Mouse (Mus musculus) testis, postnatal 10 days (tissue): ENCODE data around the gene St8sia4.
A peak's percentile ranks its signal among the peaks of the same experiment; 100 is the strongest.

Source experiments
- DNase-seq: peaks from one replicate; pipeline ENCODE4 v3.0.0; 2021; ENCODE audit warnings: low spot score

The St8sia4 gene

DNA sequence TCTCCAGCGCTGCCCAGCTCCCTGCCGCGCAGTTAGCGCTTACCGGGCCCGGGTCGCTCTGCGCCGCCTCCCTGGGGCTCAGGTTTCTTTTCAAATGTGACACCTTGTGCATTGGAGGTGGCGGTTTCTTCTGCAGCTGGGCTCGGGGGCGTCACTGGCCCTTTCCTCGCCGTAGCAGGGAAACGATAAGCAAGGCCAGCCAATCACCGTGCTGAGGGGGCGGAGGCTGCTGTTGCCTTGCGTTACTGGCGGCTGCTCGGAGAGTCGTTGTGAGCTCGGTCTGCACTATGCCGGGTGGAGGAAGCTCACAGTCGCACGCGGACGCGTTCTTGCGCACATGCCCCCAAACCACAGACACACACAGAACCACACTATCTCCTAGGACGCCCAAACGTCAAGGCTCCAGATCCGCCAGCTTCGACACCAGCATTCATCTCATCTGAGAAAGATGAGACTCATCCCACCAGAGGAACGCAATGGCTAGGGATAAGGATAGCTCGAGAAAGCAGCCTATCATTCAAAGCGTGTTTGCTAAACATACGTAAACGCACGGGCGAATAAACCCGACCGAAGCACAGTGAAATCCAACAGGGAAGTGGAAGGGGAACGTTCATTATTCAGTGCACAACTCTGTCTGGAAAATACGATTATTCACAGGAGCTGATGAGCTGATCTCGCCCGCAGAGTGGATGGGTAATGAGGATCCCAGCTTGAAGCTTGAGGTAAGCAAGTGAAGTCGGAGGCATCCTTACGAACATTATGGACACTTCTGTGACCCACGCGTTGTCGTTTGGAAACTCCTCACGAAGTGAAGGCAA, at the start of gene St8sia4:
TSS of gene St8sia4 (minus strand) at position 137 of the 818 bp plus-strand sequence.
- DNase-seq: peak; percentile 62

DNA sequence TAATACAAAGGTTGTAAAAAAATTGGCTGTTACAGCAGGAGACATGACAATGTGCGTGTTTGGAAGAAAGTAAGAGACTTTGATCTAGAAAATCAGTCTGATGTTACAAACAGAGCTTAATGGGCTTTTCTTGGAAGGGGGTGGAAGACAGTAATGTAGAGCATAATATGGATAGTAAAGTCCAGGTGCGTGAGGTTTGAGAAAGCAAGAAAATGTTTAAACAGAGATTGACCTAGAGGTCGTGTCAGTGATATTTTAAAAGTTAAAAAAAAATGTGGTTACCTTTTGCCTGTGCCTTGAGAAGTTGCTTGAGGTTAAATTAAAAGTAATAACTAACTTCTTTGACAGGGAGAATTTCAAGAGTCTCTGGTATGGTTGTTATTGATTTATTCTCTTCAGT, 41.8 kb upstream of the St8sia4 start:
- no peak for DNase-seq

DNA sequence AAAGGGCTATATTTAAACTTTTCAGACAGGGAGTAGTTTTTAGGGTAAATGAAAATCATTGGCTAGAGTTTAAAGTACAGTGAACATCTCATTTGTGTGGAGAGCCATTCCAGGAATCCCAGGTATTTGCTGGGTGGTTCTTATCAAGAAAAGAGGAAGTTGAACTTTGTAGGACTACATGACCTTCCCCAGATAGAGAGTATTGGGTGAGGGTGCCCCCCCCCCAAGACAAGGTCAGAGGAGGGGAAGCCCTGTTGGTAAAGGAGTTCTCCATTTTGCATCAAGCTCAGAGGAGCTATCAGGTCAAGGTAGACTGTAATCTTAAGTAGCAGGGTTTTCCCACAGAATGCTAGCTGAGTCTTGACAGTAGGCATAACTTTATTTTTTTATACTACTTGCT, 32.5 kb upstream of the St8sia4 start:
- no peak for DNase-seq

DNA sequence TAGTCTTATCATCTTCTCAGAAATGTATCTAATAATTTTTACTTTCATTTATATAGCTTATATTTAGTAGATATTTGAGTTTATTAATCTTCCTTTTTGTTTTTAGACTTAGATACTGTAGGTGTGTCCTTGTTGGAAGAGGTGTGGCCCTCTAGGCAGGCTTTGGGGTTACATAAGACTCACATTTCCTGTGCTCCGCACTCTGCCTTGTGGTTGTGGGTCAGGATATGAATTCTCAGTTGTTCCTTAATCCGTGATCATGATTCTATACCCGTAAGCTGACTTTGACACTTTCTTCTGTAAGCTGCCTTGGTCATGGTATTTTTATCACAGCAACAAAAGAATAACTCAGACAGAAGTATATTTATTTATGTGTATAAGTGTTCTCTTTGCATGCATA, 6.7 kb upstream of the St8sia4 start:
- no peak for DNase-seq

DNA sequence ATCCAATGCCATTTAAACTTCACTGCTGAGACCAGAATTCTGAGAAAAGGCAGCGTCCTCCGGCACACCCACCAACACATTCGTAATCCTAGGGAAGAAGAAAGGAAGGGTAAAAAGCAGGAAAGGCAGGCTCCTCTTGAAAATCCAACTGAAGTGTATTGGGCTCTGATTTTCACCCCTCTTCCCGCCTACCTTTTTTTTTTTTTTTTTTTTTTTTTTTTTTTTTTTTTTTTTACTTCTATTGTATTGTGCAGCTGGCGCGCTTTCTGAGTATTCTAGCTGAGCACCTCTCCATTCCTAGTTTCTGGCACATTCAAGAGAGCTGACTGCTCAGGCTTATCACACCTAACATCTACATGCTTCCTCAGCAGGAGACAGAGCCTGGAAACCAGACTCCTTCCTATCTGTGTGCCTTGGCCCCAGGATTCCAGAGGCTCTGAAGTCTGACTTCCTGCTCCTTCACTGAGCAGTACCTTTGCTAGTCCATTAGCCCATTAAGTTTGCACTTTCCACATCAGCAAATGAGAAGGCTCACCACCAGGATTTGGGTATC, 958 bp upstream of the St8sia4 start:
- no peak for DNase-seq

DNA sequence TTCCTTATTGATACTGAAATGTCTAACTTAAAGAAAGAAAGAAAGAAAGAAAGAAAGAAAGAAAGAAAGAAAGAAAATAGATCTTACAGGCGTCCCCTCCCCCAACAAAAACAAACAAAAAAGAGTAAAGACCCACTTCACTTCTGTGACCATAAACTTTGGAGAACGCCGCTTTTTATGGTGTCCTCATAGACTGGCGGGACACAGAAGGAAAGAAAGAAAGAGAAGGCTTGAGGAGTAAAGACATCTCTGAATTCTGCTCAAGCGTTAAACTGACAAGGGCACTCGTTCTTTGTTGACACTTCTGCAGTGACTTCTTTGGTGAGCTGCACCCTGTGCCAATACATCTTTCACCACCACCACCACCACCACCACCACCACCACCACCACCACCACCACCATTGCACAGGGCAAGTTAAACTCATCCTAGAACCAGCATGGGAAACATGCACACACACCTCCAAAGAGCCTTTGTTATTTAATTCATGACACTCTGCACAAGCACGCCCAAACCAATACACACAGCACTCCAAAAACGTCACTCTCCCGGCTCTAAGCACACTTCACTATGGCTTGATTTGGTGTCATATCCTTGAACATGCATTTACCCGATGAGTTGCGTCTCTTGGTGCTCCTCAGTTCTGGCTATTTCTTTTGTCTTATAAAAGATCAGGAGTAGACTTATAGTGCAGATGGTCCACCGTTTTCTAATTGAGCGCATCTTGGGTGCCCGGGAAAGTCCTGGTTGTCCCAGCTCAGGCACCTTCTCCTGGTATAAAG, 640 bp downstream of the St8sia4 start:
- no peak for DNase-seq

DNA sequence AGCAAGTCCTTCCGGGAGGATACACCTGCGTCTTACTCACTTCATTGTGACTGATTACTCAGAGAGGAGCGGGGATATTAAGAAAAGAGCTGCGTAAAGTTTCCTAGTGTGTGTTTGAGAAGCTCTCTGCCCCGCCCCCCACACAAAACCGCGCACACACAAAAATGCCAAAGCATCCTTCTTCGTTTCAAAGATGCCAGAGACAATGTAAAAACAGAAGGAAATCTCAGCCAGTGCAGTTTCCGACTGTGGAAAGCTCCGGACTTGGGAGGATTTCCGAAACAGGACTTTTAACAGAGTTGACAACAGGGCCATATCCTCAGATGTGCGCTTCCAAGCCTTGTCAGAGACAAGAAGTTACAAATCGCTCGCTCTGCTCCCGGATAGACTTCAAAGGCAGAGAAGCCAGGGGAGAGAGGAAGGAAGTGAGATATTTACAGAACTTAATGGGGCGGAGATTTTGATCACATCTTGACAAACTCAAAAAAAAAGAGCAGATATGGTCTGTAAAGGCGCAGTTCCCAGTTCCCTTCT, 1.4 kb downstream of the St8sia4 start:
- no peak for DNase-seq

DNA sequence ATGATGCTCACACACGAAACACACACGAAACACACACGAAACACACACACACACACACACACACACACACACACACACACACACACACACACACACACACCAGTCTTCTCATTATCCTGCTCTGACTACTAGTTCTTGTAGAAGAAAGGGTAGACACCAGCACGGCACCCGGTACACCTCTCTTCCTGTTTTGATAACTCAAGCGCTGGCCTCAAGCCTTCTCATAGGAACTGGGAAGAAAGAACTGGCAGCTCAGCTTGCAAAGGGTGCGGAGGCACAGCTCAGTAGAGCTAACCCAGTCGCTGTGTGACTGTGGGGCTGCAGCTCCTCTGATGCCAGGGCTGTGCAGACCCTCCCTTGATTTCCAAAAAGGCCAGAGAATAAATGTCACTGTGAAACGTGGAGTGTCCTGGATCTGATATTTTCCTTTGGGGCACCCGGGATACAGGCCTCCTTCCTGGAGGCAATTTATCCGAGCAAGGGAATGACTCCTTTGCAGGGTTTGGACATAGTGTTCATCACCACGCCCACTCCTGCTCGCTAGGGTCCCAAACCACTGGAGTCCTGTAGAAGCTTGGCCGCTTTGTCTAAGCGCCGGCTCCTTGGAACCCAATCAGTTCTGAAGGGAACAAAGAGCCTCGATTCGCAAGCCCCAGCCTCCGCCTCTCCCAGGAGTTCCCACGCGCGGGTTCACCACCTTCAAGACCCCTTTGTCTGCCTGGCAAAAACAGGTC, 2.2 kb downstream of the St8sia4 start:
- DNase-seq: peak; percentile 36

DNA sequence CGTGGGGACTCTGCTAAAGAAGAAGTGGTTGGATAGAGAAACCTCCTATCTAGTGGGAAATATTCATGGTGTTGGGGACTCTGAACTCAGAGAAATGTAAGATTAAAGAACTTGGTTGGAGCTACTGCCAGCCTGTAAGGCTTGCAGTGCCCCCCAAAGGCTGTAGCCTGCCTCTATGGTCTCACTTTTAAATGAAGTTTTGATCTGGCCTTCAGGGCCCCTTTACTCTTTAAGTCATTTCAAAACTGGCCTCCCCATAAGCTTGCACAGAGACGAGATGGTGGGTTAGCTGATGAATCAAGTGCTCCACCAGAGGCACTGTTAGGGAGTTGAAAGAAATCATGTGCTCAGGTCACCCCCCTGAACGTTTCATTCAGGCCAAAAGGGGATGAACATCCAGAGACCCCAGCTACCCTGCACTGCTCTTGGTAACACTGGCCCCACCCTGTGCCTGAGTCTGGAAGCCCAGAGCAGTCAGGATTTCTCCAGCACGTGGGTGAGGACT, 3.0 kb downstream of the St8sia4 start:
- DNase-seq: no peak

DNA sequence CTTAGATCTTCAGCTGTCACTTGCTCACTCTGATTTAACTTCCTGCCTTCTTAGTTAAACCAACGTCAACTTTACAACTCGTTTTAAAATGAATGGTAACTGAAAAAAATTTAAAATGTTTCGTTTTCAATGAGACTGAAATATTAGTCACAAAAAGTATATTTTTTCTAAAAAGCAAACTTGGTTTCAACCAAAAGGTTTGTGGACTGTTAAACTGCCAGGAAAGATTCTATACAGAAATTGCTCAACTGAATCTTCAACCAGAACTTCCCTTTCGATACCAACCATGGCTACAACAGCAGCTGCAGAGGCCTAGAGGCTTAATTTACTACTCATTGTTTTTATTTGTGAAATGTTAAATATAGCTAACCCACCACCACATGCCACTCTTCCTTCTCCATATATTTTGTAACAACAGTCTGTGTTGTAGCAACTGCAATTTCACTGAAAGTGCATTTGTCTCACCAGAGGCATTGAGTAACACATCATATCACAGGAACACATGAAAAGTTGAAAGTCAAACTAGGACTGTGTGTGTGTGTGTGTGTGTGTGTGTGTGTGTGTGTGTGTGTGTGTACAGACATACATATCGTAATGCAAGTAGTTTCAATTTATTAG, 10.2 kb downstream of the St8sia4 start:
- DNase-seq: no peak

DNA sequence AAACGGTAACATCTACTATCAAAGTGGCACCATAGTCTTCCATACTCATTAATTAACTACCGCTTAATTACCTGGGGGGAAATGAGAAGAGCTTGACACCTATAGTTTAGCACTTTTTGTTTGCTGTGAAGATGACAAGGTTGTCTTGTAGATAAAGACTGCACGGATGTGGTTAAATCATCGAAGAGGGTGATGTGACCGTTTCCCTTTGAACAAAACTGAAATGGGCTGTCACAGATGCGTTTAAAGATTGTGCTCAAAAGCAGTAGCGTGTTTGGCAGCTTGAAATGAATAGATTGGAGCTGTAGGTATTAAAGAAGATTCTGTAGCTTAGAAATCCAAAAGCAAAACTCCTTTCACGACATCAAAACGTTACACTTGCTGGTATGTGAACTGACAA, 11.8 kb downstream of the St8sia4 start:
- no peak for DNase-seq

DNA sequence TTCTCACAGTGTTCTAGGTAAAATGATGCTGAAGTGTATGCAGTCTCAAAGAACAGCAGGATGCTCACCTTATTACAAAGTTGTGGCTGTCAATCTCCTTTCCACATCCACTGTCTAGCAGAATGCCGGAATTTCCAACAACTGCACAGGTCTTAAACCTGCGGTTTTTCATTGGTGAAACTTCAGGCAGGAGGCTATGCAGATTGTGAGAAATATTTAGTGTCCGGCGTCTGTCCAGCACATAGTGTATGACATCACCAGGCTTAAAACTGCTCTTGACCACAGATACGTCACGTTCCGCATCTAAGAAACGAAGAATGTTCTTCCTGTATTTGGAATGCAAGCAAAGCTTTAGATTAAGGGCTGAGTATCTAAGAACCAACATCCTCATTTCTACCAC, 13.9 kb downstream of the St8sia4 start:
- DNase-seq: no peak

DNA sequence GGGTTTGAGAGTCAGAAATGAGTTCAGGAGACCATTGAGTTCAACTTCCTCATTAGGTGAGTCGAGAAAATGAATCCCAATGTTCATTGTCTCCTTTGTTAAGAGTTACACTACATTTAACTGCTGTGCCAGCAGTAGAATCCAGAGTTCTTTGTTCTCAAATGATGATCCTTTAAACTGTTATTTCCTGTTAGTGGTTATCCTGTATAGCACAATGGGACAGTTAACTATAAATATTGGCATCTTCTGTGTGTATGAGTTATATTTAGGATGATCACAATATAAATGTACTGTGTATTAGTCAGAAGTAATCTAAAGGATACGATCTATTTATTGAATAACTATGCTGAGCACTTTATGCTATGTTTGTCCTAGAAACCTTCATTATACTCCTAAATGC, 23.1 kb downstream of the St8sia4 start:
- DNase-seq: no peak

DNA sequence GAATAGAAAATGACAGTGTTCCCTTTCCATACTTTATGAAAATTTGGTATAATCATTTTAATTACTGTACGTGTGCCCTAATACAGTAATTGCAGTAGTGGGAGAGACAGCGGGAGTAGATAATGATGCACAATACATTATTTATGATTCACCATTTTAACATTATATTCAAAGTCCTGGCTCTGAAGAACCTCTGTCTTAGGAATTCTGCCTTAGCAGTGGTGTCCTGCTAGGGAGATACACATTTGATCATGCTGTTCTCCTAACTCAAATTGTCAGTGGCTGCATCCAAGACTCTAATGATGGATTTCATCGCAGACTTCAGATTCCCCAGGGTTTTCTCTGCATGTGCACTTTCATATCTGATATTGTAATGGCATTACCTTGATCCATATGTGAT, 28.4 kb downstream of the St8sia4 start:
- no peak for DNase-seq

DNA sequence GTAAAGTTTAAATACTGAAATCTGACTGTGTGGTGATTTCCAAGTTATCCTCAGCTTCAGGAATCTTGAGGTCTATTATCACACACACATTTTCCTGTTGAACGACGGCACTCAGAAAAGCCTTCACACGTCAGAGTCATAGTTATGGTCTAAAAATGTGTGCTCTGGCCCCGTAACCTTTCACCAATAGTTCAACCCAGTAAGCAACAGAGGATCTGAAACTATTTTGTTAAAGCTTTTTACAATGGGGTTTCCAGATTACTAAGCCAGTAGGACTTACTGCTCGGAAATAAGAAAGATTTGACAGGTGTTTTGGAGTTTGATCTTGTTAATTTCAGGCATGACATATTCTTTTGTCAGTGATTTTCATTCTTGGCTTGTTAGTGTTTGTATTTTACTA, 43.0 kb downstream of the St8sia4 start:
- DNase-seq: no peak

DNA sequence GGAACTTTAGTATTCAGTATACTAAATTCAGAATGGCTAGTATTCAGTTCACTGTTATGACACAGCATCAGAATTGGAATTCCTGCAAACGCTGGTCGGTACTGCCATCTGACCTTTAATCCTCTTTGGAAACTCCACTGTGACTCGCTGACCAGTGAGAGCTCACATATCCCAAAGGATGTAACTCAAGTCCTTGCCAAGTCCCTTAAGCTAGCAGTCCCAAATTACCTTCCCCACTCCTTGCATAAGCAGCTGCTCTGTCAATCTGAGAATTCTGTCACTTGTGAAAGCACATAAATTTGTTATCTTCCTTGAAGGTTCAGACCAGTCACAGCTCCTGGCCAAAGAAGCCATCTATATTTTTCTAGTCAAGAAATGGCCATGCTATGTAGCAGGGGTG, 48.7 kb downstream of the St8sia4 start:
- no peak for DNase-seq

DNA sequence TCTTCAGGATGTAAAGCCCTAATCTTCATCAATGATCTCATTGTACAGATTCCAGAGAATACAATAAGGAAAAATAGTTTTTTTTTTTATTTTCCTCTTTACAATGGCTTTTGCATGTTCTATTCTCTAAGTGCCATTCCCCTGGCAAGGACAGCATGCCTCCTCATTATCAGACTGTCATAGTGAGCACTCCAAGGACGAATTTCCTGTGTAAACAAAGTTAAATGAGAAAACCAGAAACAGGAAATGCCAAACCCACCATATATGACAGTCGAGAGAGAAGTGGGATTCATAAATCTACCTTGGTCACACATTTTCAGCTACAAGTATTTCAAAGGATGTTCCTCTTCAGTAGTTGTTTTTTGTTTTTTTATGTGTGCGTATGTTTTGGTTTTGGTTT, 49.2 kb downstream of the St8sia4 start:
- no peak for DNase-seq

DNA sequence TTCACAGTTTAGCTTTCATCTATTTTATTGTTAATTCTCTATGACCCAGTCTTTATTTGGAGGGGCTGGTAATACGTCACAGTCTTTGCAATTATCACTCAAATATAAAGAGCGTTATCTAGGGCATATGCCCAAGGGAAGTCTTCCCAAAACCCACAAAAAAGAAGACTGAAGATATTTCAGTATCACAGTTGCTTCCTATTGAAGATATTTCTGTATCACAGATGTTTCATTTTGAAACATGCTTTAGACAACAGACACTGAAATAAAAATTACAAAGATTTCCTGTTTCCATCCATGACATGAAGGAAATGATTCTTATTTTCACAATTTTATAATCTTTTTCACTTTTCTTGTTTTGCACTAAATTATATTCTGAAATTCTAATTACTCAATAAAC, 57.4 kb downstream of the St8sia4 start:
- DNase-seq: no peak

DNA sequence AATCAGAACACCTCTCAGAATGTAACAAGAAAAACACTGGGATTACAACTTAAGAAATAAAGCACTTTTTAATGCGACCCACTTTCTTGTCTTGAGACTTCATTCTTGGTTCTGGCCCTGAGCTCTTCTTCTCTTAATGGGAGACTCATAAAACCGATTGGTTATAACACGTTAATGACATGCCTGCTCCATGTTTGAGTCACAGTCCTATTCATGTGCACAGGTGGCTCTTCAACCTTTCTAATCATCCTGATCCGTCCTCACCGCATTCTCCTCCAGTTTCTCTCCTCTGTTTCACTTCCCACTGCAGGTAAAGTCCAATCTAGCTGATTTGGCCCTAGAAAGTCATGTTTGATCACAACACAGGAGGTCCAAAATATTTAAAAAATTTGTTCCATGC, 58.3 kb downstream of the St8sia4 start:
- DNase-seq: no peak

DNA sequence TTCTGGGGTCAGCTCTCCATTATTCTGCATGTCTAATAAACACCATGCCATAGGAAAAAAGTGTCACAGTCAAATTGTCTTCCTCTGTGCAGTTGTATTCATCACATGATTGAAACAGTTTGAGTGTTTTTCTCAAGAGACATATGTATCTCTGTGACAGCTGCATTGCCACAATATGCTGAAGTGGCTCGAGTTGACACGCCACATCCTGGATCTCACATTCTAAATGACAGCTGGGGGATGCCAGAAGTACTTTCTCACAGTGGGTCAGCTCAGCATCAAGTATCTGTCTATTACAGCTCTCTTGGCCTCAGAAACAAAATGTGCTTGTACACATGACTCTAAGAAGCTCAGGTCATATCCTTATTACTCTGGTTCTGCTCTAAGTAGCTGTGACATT, 61.9 kb downstream of the St8sia4 start:
- DNase-seq: no peak

DNA sequence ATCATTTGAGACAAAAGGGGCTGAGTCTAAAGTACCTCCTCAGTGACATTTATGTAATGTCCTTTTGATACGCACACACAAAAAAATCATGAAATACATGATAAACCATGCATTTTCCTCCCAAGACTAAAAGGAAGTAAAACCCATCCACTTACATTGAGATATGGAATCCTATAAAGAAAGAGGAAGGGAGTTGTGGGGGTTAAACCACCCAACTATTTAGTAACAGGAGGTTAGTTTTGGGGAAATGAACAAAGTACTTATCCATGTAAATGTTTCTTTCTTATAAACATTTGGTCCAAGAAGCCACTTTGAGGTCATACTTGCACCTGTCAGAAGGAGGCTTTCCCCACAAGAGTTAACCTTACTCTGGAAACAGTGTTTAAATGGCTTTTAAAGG, 69.3 kb downstream of the St8sia4 start:
- DNase-seq: no peak

DNA sequence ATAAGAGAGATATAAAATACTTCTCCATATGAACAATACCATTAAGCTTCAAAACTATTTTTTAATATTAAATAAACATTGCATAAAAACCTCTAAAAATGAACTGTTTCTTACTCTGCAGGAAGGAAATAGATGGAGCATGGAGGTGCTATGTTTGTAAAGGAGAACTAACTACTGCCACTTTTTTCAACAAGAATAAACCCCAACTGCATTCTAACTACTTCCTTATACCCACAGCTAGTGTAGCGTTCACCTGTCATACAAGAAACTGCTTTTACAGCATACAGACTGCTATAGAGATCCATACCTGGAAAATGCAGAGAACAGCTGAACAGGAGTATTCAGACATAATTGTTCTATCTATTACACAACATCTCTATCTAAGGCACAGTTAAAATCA, 70.5 kb downstream of the St8sia4 start:
- no peak for DNase-seq
